Mouse (Mus musculus) layer of hippocampus, adult 18-20 months (tissue): ENCODE data around the gene Car5a. TPM values are rescaled to one million over a fixed set of nuclear protein-coding genes. Genes with fewer than 3 reads are reported as not detected.

ENCODE experiments used
- DNase-seq, 2 experiments: peaks; one replicate each; pipeline ENCODE4 v3.0.0; 2022; ENCODE audit warnings: low spot score in 2 of 2
- long read RNA-seq: library from polyadenylated mRNA; stranded (forward); transcript quantifications from one replicate; pipeline ENCODE4 v2.0.0, GENCODE M21; 2021
- total RNA-seq, 2 experiments: library from RNA; stranded (reverse); gene quantifications; 2 replicates each; pipeline ENCODE4 v1.2.3; 2021

The Car5a gene
- total RNA-seq = under 1 TPM; 0.25 to 0.54 TPM
- long read RNA-seq, partial matches to known transcripts = 0 of 18 reads
- long read RNA-seq, other reads (novel, unspliced or antisense) = 18 of 18 reads

GRCm38 (mm10) chr8:121944831-121945230 lies at the start of gene Car5a:
TSS of gene Car5a (minus strand) at chr8:121944904.
- no peak for DNase-seq

- DNase-seq = no peak
These were observed 48.2 kb upstream of the Car5a start for GRCm38 (mm10) chr8:121992911-121993310.

DNA sequence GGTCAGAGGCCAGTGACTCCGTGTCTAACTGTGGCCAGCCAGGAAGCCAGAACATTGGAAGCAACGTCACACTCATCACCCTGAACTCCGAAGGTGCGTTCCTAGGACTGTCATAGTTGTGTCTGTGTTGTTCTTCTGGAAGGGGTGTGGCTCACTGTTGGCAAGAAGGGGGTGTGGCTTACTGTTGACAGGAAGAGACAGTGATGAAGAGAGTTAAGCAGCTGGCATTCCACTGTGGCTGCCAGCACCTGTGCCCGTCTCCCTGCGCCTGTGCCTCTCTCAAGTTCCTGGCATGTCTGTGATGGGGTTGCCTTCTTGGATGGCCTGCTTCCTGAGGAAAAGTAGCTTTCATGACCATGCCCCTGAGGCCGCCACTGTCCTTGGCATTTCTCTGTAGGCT lies 46.9 kb upstream of the Car5a start:
- DNase-seq = no peak

GRCm38 (mm10) chr8:121990506-121991255 lies 46.0 kb upstream of the Car5a start:
- no peak for DNase-seq

DNA sequence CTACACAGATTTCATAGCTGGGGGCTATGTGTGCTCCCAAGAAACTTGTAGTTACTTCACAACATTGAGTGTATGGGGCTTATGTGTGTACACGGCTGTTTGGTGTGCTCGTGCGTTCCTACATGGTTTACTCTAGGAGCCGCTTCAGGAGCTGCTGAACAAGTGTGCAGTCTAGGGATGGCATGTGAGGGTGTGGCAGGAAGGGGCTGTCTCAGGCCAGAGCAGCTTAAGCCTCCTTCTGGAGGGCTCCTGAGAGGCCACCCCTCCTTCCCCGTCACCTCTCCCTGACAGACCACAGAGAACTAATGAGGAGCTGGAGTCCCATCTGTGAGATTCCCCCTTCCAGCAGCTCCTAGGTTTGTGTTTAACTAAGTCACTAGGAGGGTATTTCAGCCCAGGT lies 43.2 kb upstream of the Car5a start:
- DNase-seq = no peak

GRCm38 (mm10) chr8:121985673-121986072 lies 41.0 kb upstream of the Car5a start:
- DNase-seq = no peak

GRCm38 (mm10) chr8:121981520-121981895 lies 36.8 kb upstream of the Car5a start:
- DNase-seq = no peak

- no peak for DNase-seq
These were observed 36.3 kb upstream of the Car5a start for GRCm38 (mm10) chr8:121980792-121981519.

- DNase-seq = no peak
These were observed 34.0 kb upstream of the Car5a start for GRCm38 (mm10) chr8:121978670-121979069.

DNA sequence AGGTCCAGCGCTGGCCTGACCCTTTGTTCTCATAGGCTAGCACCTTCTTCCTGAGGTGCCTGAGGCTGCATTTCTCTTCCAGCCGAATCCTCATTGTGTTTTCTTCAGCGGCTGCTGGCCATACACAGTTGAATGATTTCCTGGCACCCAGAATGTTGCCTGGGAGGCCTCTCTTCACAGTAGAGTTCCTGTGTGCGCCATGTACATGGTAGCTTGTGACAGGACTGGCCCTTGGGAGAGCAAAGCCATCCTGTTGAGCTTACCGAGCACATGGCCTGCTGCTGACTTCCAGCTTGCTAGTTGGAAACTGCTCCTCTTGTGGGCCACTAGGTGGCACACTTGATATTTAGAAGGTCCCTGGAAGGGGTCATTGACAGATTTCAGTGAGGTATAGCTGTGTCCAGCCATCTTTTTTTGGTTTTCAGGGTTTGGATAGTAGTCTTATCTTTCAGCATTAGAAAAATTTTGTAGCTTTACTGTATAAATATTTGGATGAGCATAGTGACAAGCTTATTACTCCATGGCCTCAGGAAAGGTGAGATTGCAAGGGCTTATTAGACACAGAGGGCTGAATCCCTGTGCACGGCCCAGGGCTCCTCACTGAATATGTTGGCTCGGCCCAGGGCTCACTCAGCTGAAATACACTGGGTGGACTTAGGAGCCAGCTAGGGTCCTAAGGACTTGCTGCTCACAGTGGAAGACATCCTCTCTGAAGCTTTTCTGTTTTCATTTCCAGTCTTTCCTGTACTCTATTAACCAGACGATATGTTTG lies 33.3 kb upstream of the Car5a start:
- peak in 1 of 2 experiments; percentile 62 for DNase-seq

- DNase-seq = no peak
These were observed 29.2 kb upstream of the Car5a start for GRCm38 (mm10) chr8:121973906-121974305.

DNA sequence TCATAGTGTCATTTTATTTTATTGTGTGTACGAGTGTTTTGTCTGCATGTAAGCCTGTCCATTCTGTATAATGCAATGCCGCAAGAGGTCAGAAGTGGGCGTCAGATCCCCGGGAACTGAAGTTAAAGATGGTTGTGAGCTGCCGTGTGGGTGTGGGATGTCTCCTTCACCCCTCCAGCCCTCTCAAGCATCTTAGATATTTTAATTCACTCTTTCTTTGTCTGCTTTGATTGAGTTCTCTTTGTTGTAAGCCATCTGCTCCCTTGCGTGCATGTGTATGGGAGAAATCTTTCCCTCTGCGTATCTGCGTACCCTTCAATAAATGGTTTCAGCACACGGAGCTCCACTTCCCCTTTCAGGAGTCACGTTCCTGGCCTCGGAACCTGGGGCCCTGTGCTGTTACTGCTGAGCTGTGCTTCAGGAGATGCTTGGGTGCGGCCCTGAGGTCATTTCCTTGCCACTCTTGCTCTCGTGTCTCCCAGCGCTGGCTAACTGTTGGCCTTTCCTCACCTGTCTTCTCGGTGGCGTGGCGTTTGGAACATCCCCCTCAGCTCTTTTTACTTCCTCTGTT lies 26.9 kb upstream of the Car5a start:
- DNase-seq = no peak

DNA sequence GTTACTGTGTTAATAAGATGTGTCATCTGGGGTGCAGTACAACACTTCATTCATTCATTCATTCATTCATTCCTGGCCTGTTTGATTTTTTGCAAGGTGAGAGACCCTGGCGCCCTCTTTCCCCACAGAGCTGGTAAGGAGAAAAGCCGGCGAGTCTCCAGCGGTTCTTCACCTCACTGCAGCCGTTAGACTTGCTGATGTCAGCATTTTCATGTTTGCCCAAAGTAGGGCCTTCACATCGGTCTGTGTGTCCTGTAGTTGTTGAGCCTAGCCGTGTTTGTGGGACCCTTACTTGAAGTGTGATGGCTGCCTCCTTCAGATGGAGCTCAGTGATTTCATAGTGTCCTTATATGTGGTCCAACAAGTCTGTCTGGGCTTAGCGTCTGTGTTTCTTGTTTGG lies 25.5 kb upstream of the Car5a start:
- no peak for DNase-seq

- no peak for DNase-seq
These were observed 23.8 kb upstream of the Car5a start for GRCm38 (mm10) chr8:121968542-121968941.

DNA sequence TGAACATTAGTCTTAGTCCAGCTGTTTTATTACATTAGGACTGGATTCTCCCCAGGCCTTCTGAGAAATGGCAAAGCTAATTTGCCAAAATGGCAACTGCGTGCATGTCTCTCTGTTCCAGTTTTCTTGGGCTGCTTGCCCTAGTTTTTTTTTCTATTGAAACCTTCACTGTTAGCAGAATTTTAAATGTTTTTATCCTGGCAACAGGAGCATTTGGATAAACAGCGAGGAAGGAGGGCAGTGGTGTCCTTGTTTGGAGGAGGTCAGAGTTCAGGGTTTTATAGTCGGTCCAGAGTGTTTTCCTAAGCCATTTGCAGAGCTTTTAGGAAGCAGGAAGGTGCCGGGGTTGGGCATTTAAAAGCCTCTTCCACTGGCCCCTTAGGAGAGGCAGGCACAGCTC lies 23.3 kb upstream of the Car5a start:
- DNase-seq = no peak

- DNase-seq = no peak
These were observed 22.2 kb upstream of the Car5a start for GRCm38 (mm10) chr8:121966714-121967448.

DNA sequence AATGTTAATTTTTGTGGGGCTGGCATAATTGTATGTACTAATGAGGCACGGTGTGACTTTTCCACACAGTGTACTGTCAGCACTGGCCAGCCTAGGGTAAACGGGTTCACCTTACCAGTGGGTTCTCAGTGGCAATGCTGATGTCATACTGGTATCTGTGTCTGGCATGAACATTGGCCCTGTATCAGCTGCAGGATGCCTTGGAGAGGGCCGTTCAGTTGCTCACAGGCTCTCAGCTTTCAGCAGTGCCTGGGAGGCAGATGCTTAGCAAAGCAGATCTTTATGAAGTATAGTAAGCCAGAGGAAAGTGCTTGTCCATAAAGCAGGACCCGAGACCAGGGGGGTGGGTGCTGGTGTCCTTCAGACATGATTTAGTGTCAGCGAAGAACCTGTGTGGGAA lies 21.4 kb upstream of the Car5a start:
- no peak for DNase-seq

DNA sequence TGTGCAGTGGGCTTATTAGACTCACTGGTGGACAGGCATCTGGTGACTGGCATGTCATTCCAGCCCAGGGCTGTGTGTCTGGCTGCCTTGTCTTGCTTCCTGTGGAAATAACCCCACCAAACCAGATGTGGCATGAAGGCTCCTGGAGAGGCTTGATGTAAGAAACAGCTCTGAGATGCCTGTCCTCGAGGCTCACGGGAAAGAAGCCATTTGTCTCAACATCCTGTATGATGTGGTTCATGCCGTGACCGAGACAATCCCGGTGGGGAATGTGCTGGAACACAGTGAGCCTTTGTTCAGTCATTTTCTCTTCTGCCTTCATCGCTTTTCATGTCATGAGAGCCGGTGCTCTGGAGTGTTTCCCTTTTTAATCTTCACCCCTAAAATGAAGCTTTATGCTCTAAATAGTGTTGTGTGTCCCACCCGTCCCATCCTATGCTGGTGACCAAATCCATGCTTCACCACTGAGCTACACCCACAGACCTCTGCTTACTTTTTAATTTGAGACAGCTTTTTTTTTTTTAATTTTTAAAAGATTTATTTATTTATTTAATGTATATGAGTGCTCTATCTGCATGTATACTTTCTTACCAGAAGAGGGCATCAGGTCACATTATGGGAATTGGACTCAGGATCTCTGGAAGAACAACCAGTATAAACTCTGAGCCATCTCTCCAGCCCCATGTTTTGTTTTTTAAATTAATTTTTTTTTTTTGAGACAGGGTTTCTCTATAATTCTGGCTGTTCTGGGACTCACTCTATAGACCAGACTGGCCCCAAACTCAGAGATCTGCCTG lies 20.2 kb upstream of the Car5a start:
- DNase-seq = no peak

GRCm38 (mm10) chr8:121962892-121963291 lies 18.2 kb upstream of the Car5a start:
- no peak for DNase-seq

- DNase-seq = no peak
These were observed 13.7 kb upstream of the Car5a start for GRCm38 (mm10) chr8:121958395-121958794.
